Mouse (Mus musculus): ENCODE measurements at regions not wholly inside any gene's neighbourhood (a gene's known extent, or its start where the extent isn't known, plus 50 kb on each side); places are given as distances from the start of the nearest gene placed in this dataset.
A peak's percentile ranks its signal among the peaks of the same experiment; 100 is the strongest.

DNA sequence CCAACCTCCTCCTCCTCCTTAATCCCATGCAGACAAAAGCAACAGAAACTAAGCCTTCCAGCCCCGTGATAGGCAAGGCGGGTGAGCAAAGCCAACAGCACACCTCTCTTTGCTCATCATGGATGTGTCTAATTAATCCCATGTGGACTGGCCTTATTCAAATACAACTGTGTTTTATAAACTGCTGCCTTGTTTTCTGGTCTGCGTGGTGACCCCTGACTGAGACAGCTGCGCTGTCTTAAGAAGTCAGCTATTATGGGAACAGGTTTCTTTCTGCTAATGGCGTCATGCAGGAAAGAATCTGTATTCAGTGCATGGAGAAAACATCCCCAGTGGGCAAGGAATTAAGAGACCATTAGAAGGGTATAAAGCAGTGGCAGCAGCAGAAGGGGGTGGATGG is 161.6 kb upstream of the Kiz start:
- no peak overlapping the region for H3K4me3 ChIP-seq
- ATAC-seq (ENCODE audit: low FRiP score, low read depth): peak; percentile 77
- 16% methylated on average over 5 of the region's 5 CpGs for WGBS
- H3K27me3 ChIP-seq: no peaks in the 10 kb centered on the region
- peaks cover 5% of the 10 kb centered on the region for H3K4me1 ChIP-seq (replicated peaks)
- no peaks in the 10 kb centered on the region for H3K36me3 ChIP-seq
- H3K27ac ChIP-seq (replicated peaks): peak overlapping the region; percentile 31; the same call in 1 of the 2 replicates
- no peak overlapping the region for H3K9ac ChIP-seq
- H3K4me2 ChIP-seq: peak overlapping the region; percentile 33
- H3K9me3 ChIP-seq: no peaks in the 10 kb centered on the region

DNA sequence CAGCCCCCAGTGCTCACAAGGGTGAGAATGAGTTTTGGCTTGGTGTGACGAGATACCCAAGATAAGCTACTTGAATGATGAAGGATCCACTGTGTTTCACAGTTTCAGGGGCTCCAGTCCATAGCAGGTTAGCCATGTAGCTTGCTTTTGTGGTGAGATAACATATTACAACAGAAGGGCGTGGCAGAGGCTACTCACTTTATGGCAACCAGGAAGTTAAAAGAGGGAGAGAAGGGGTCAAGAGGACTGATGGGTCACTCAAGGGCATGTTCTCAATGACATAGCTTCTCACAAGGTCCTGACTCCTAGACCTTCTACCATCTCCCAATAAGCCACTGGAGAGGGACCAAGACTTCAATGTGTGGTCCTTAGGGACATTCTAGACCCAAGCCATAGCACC is 159.4 kb upstream of the Kiz start:
- Histone ChIP-seq H3K4me1 (replicated peaks) (peaks cover 5% of the 10 kb centered on the region), H3K27me3 (no peaks in the 10 kb centered on the region), H3K36me3 (no peaks in the 10 kb centered on the region), H3K4me3 (no peak overlapping the region), H3K27ac (replicated peaks) (no peak overlapping the region), H3K9ac (no peak overlapping the region), H3K9me3 (no peaks in the 10 kb centered on the region), H3K4me2 (no peak overlapping the region)
- WGBS: 95% methylated on average over 2 of the region's 2 CpGs
- no peak for ATAC-seq (ENCODE audit: low FRiP score, low read depth)

DNA sequence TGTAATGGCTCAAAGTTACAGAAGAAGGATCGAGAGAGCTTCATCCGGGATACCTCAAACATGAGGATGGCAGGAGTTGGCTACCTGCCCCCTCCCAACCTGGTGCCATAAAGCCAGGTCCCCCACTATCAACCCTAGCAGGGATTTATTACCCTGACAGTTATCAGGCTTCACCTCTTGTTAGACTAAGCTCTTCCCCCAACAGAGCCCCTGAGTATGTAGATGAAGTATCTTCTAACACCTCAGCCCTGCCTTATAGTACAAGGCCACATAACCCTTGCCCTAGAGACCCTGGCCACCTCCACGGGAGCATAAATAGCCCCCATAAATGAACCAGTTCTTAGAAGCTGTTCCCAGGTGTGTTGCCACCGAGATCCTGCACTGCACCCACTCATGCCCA is 158.9 kb upstream of the Kiz start:
- no peak for ATAC-seq (ENCODE audit: low FRiP score, low read depth)
- Histone ChIP-seq H3K9me3 (no peaks in the 10 kb centered on the region), H3K4me1 (replicated peaks) (peaks cover 5% of the 10 kb centered on the region), H3K27me3 (no peaks in the 10 kb centered on the region), H3K4me2 (no peak overlapping the region), H3K36me3 (no peaks in the 10 kb centered on the region), H3K27ac (replicated peaks) (no peak overlapping the region), H3K9ac (no peak overlapping the region), H3K4me3 (no peak overlapping the region)
- 91% methylated on average over 4 of the region's 4 CpGs for WGBS

DNA sequence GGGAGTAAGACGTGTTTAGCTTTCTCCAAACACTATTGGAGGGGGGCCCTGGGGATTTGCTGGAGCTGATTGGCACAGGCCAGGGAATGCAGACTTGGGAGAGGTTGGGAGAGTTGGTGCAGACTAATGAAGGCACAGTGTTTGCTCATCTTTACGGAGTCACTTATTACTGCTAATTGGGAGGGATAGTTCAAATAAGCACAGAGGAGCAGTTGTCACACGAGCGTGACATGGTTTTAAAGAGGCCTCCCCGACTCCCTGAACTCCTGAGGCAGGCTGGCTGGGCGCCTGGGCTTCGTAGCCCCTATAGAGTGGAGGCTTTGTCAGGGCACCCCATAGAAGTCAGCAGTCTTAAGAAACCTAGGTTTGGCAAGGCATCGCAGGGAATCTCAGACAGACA is 145.0 kb upstream of the Kiz start:
- 29% methylated on average over 8 of the region's 8 CpGs for WGBS
- Histone ChIP-seq H3K4me1 (replicated peaks) (peaks cover 9% of the 10 kb centered on the region; the same call in 1 of the 2 replicates), H3K27me3 (no peaks in the 10 kb centered on the region; the same call in 1 of the 2 replicates), H3K36me3 (no peaks in the 10 kb centered on the region), H3K27ac (replicated peaks) (peak overlapping the region; percentile 13; the same call in 1 of the 2 replicates), H3K9ac (no peak overlapping the region), H3K4me2 (no peak overlapping the region), H3K4me3 (no peak overlapping the region), H3K9me3 (no peaks in the 10 kb centered on the region)
- peak; percentile 91 for ATAC-seq (ENCODE audit: low FRiP score, low read depth)

DNA sequence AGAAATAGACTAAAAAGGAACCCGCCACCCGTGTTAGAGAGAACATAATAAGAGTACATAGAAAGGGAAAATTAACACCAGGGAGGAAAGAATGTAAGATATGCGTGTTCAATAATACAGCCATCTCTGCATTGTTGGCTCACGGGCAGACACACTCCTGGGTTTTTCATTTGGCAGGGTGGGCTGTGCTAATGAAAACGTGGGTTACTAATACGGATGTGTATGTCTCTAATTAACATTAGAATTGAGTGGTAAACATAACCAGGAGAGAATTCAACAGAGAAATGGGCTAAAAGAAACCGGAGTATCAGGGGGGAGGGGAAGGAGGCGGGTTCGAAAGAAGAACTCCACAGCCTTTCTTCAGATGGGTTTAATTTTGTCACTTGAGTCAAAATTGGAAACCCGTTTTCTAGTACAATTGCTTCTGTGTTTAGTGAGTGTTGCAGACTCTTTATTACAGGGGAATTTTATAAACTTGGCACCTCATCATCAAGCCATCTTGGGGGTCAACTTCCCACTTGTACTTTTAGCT is 134.4 kb upstream of the Kiz start:
- no peak for ATAC-seq (ENCODE audit: low FRiP score, low read depth)
- Histone ChIP-seq H3K4me2 (no peak overlapping the region), H3K9me3 (no peaks in the 10 kb centered on the region), H3K4me3 (no peak overlapping the region), H3K36me3 (no peaks in the 10 kb centered on the region), H3K27ac (replicated peaks) (no peak overlapping the region), H3K27me3 (peaks cover 4% of the 10 kb centered on the region; the same call in 1 of the 2 replicates), H3K9ac (no peak overlapping the region), H3K4me1 (replicated peaks) (peaks cover 21% of the 10 kb centered on the region)
- 22% methylated on average over 10 of the region's 10 CpGs for WGBS

DNA sequence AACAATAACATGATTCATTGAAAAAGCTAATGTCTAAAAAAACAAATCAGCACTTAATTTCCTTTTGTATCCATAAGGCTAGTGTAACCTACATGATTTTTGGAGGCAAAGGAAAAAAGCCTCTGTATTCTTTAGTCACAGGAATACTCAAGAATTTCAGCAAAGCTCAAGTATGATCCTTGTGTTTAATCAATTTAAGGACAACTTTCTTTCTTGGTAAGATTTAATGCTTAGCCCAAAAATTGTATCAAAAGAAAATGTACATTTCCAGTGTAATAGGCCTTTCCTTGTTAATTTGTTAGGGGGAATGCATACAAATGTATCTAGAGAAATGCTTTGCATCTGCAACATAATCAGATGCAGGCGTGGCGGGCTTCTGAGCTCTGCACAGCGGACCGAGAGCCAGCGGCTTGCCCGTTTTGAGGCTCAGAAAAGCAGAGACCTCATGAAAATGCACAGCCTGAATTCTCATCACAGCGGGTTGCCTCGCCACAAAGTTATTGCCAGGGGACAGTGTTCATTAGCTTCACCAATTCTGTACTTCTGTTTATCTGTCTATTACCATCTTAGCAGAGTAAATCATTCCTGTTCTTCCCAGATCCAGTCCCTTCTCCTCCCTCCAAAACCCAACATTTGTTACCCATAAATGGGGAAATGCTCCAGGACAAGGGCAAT is 133.2 kb upstream of the Kiz start:
- ATAC-seq (ENCODE audit: low FRiP score, low read depth): no peak
- H3K4me1 ChIP-seq (replicated peaks): peaks cover 21% of the 10 kb centered on the region
- no peak overlapping the region for H3K9ac ChIP-seq
- peak overlapping the region; percentile 57 for H3K27ac ChIP-seq (replicated peaks)
- H3K27me3 ChIP-seq: peaks cover 7% of the 10 kb centered on the region; the same call in 1 of the 2 replicates
- no peaks in the 10 kb centered on the region for H3K9me3 ChIP-seq
- WGBS: 5% methylated on average over 8 of the region's 8 CpGs
- no peak overlapping the region for H3K4me3 ChIP-seq
- no peaks in the 10 kb centered on the region for H3K36me3 ChIP-seq
- H3K4me2 ChIP-seq: peak overlapping the region; percentile 22; the same call in 1 of the 2 replicates

DNA sequence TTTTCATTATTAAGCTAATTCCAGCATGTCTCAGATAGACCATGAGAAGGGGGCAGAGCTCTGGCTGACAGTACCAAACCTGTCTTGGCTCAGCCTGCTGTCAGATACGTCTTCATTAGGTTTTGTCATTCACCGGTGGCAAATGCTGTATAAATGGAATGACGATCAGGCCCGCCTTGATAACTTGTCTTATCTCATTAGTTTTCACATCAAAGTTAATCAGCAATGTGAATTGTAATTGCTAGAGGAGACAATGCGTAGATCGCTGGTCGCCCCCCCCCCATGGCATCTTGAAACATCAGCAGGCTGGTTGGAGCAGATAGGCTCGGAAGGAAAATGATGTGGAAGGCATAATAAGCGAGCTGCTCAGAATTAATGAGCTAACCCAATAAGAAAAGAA is 132.5 kb upstream of the Kiz start:
- Histone ChIP-seq H3K9me3 (no peaks in the 10 kb centered on the region), H3K4me3 (no peak overlapping the region), H3K9ac (no peak overlapping the region), H3K27ac (replicated peaks) (no peak overlapping the region), H3K4me1 (replicated peaks) (peaks cover 21% of the 10 kb centered on the region), H3K27me3 (peaks cover 7% of the 10 kb centered on the region; the same call in 1 of the 2 replicates), H3K36me3 (no peaks in the 10 kb centered on the region), H3K4me2 (peak overlapping the region; percentile 25; the same call in 1 of the 2 replicates)
- peak; percentile 61; the same call in 1 of the 2 replicates for ATAC-seq (ENCODE audit: low FRiP score, low read depth)
- 21% methylated on average over 9 of the region's 9 CpGs for WGBS

DNA sequence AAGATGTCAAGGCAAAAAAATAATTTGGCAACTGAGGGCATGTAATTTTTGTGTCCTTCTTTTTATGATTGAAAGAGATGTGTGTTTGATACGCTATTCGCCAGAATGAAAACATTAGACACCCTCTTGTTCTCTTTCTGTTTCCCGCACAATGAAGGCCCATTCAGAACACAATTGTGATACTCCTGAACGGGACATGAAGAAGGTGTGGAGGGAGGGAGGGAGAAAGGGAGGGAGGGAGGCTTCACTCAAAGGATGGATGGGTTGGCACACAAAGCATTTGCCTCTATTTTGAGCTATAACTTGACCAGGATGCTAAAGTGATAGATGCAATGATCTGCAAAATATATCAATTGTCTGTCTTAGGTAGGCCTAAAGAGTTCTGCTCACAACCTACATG is 132.0 kb upstream of the Kiz start:
- Histone ChIP-seq H3K27ac (replicated peaks) (0 out of 2 replicates have a peak overlapping the region, but pooled peaks have one; percentile 38), H3K9me3 (no peaks in the 10 kb centered on the region), H3K4me2 (no peak overlapping the region), H3K4me3 (no peak overlapping the region), H3K4me1 (replicated peaks) (peaks cover 21% of the 10 kb centered on the region), H3K9ac (no peak overlapping the region), H3K36me3 (no peaks in the 10 kb centered on the region), H3K27me3 (peaks cover 7% of the 10 kb centered on the region; the same call in 1 of the 2 replicates)
- ATAC-seq (ENCODE audit: low FRiP score, low read depth): 0 out of 2 replicates have a peak, but pooled peaks have one; percentile 28
- 27% methylated on average over 4 of the region's 4 CpGs for WGBS

DNA sequence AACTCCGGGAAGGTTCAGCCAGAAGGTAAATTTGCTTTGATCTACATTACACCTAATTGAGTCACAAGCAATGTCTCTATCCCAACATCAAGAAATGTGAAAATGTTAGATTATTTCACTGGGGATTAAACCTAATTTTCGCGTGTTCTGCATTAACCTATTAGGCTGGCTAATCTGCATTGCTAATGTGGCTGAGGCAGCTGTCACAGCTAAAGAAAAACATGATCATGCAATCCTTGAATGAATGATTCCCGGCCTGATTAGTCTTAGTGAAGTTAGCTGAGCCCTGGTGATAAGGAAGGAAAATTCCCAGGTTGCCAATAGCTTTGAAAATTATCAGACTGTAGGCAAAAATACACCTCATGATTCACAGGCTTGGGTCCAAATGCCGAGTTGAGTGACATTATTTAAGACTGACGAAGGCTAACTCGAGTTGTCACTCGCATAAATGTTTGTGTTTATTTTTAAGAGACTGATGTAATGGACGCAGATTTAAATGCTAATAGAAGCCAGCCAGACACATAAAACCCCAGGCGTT is 131.5 kb upstream of the Kiz start:
- H3K9ac ChIP-seq: no peak overlapping the region
- peaks cover 3% of the 10 kb centered on the region; the same call in 1 of the 2 replicates for H3K27me3 ChIP-seq
- no peaks in the 10 kb centered on the region for H3K9me3 ChIP-seq
- 0 out of 2 replicates have a peak overlapping the region, but pooled peaks have one; percentile 38 for H3K27ac ChIP-seq (replicated peaks)
- H3K4me3 ChIP-seq: no peak overlapping the region
- H3K36me3 ChIP-seq: no peaks in the 10 kb centered on the region
- peaks cover 21% of the 10 kb centered on the region for H3K4me1 ChIP-seq (replicated peaks)
- WGBS: 30% methylated on average over 10 of the region's 10 CpGs
- 0 out of 2 replicates have a peak, but pooled peaks have one; percentile 24 for ATAC-seq (ENCODE audit: low FRiP score, low read depth)
- no peak overlapping the region for H3K4me2 ChIP-seq

DNA sequence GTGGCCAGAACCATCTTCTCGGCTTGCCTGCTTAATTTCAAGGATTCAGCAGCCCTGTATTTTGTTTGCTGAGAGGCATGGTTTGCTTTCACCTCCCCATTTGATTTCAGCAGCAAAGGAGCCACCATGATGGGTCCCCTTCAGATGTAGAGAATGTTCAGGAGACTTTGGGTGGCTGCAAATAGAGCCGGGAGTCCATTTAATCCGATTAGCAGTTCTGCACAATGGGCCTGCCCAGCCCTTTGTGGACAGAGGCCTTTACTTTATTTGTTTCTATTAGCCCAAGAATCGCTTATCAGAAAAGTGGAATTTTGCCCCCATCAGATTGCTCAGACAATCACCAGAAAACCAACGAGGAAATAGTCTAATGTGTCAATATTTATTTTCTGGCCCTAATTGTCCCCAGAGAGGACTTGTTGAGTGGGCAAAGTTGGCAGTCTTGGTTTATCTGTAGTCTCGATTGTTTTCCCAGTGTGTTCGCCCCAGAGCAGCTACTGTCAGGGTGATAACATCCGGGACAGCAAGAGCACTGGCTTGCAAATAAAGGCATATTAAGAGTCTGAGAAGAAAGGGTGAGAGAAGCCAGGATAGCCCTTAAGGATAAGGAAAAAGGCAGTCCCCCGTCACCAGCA is 130.6 kb upstream of the Kiz start:
- no peak for ATAC-seq (ENCODE audit: low FRiP score, low read depth)
- H3K4me1 ChIP-seq (replicated peaks): peaks cover 21% of the 10 kb centered on the region
- no peak overlapping the region for H3K27ac ChIP-seq (replicated peaks)
- H3K4me2 ChIP-seq: no peak overlapping the region
- H3K9ac ChIP-seq: no peak overlapping the region
- no peak overlapping the region for H3K4me3 ChIP-seq
- H3K36me3 ChIP-seq: no peaks in the 10 kb centered on the region
- peaks cover 3% of the 10 kb centered on the region; the same call in 1 of the 2 replicates for H3K27me3 ChIP-seq
- no peaks in the 10 kb centered on the region for H3K9me3 ChIP-seq
- 51% methylated on average over 9 of the region's 9 CpGs for WGBS

DNA sequence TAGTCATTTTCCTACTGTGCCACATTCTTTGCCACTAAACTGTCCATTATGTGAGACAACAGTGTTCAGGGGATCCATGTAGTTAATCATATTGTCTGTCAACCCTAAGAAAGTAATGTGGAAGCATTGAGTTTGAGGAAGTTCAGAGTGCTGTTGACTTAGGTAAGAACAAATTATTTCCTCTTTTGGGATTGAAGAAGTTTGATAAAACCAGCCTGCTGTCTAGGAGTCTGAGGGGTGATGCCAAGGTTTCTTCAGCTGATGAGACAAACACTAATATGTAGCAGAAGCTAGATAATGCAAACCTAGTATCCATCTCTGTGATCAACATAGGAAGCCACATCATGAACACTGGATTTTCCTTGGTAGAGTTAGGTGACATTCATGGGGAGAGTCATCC is 127.0 kb upstream of the Kiz start:
- no peak overlapping the region for H3K4me2 ChIP-seq
- no peak overlapping the region for H3K27ac ChIP-seq (replicated peaks)
- peaks cover 7% of the 10 kb centered on the region; the same call in 1 of the 2 replicates for H3K4me1 ChIP-seq (replicated peaks)
- ATAC-seq (ENCODE audit: low FRiP score, low read depth): no peak
- peaks cover 3% of the 10 kb centered on the region; the same call in 1 of the 2 replicates for H3K27me3 ChIP-seq
- H3K36me3 ChIP-seq: no peaks in the 10 kb centered on the region
- H3K9ac ChIP-seq: no peak overlapping the region
- no peak overlapping the region for H3K4me3 ChIP-seq
- H3K9me3 ChIP-seq: no peaks in the 10 kb centered on the region

DNA sequence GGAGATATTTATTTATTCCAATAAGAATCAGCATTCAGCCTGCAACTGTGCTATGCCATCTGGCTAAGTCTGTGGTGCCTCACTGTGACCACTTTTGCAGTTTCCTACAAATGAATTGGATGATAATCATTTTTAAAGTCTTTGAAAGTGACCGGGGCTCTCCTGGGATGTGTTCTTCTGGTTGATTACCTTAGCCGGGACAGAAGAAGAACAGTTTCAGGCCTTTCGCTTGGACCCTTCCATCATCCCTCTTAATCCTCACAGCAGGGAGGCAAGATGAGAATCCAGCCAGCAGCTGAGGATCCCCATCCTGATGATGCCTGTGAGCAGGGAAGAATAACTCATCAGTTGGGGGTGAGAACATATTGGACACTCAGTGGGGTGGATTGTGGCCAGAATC is 124.6 kb upstream of the Kiz start:
- Histone ChIP-seq H3K9ac (no peak overlapping the region), H3K36me3 (no peaks in the 10 kb centered on the region), H3K27ac (replicated peaks) (no peak overlapping the region), H3K27me3 (peaks cover 3% of the 10 kb centered on the region; the same call in 1 of the 2 replicates), H3K4me3 (no peak overlapping the region), H3K4me2 (no peak overlapping the region), H3K9me3 (no peaks in the 10 kb centered on the region), H3K4me1 (replicated peaks) (no peaks in the 10 kb centered on the region)
- 46% methylated on average over 3 of the region's 3 CpGs for WGBS
- no peak for ATAC-seq (ENCODE audit: low FRiP score, low read depth)
